Mouse (Mus musculus): ENCODE data around the gene Ern2. TPM values are rescaled to one million over a fixed set of nuclear protein-coding genes. Genes with fewer than 3 reads are reported as not detected.

The Ern2 gene
- polyA plus RNA-seq, 1 experiment from 2014 or later: not detected

- Histone ChIP-seq H3K27me3 (ENCODE audit: control insufficient read depth, insufficient read depth, low read length) (no peaks in the 10 kb centered on the region), H3K36me3 (ENCODE audit: control insufficient read depth, insufficient read depth, low read length) (no peaks in the 10 kb centered on the region), H3K4me1 (ENCODE audit: control insufficient read depth in 2 of 2, insufficient read depth in 2 of 2, low read length in 2 of 2) (no peaks in the 10 kb centered on the region), H3K9me3 (ENCODE audit: control insufficient read depth, low read length) (0 out of 2 replicates have a peak, but pooled peaks cover 4% of the 10 kb centered on the region), H3K9ac (ENCODE audit: low read length) (no peak overlapping the region), H3K4me3 (ENCODE audit: control insufficient read depth in 1 of 2, insufficient read depth in 1 of 2, low read depth in 1 of 2, low read length in 2 of 2) (no peak overlapping the region), H3K27ac (replicated peaks in 1 of 2; ENCODE audit: control insufficient read depth in 1 of 2, insufficient read depth in 1 of 2, low read depth in 2 of 2, low read length in 2 of 2) (no peak overlapping the region), H3K4me2 (ENCODE audit: low read length) (no peak overlapping the region)
- 61% methylated on average over 10 of the region's 10 CpGs for WGBS
- ATAC-seq (ENCODE audit: insufficient number of reproducible peaks, insufficient read depth, low FRiP score, low read depth): no peak
Observed at GRCm38 (mm10) chr7:122191097-122191496, 5.1 kb upstream of the Ern2 start.

- Histone ChIP-seq H3K4me3 (ENCODE audit: control insufficient read depth in 1 of 2, insufficient read depth in 1 of 2, low read depth in 1 of 2, low read length in 2 of 2) (no peak overlapping the region), H3K4me2 (ENCODE audit: low read length) (no peak overlapping the region), H3K27me3 (ENCODE audit: control insufficient read depth, insufficient read depth, low read length) (0 out of 2 replicates have a peak, but pooled peaks cover 3% of the 10 kb centered on the region), H3K9me3 (ENCODE audit: control insufficient read depth, low read length) (0 out of 2 replicates have a peak, but pooled peaks cover 4% of the 10 kb centered on the region), H3K36me3 (ENCODE audit: control insufficient read depth, insufficient read depth, low read length) (no peaks in the 10 kb centered on the region), H3K27ac (replicated peaks in 1 of 2; ENCODE audit: control insufficient read depth in 1 of 2, insufficient read depth in 1 of 2, low read depth in 2 of 2, low read length in 2 of 2) (no peak overlapping the region), H3K9ac (ENCODE audit: low read length) (no peak overlapping the region), H3K4me1 (ENCODE audit: control insufficient read depth in 2 of 2, insufficient read depth in 2 of 2, low read length in 2 of 2) (no peaks in the 10 kb centered on the region)
- WGBS: 37% methylated on average over 7 of the region's 7 CpGs
- no peak for ATAC-seq (ENCODE audit: insufficient number of reproducible peaks, insufficient read depth, low FRiP score, low read depth)
Observed at GRCm38 (mm10) chr7:122189484-122189883, 3.5 kb upstream of the Ern2 start.

- Histone ChIP-seq H3K36me3 (ENCODE audit: control insufficient read depth, insufficient read depth, low read length) (no peaks in the 10 kb centered on the region), H3K9me3 (ENCODE audit: control insufficient read depth, low read length) (no peaks in the 10 kb centered on the region), H3K27ac (replicated peaks in 1 of 2; ENCODE audit: control insufficient read depth in 1 of 2, insufficient read depth in 1 of 2, low read depth in 2 of 2, low read length in 2 of 2) (no peak overlapping the region), H3K4me2 (ENCODE audit: low read length) (no peak overlapping the region), H3K4me3 (ENCODE audit: control insufficient read depth in 1 of 2, insufficient read depth in 1 of 2, low read depth in 1 of 2, low read length in 2 of 2) (no peak overlapping the region), H3K9ac (ENCODE audit: low read length) (no peak overlapping the region), H3K4me1 (ENCODE audit: control insufficient read depth in 2 of 2, insufficient read depth in 2 of 2, low read length in 2 of 2) (no peaks in the 10 kb centered on the region), H3K27me3 (ENCODE audit: control insufficient read depth, insufficient read depth, low read length) (0 out of 2 replicates have a peak, but pooled peaks cover 3% of the 10 kb centered on the region)
- ATAC-seq (ENCODE audit: insufficient number of reproducible peaks, insufficient read depth, low FRiP score, low read depth): no peak
- WGBS: 53% methylated on average over 5 of the region's 5 CpGs
Observed at GRCm38 (mm10) chr7:122184569-122184968, 1.4 kb downstream of the Ern2 start.

GRCm38 (mm10) chr7:122180720-122181119 lies 5.3 kb downstream of the Ern2 start:
- WGBS: 81% methylated on average over 7 of the region's 7 CpGs
- ATAC-seq (ENCODE audit: insufficient number of reproducible peaks, insufficient read depth, low FRiP score, low read depth): no peak
- no peak overlapping the region for H3K4me3 ChIP-seq (ENCODE audit: control insufficient read depth in 1 of 2, insufficient read depth in 1 of 2, low read depth in 1 of 2, low read length in 2 of 2)

GRCm38 (mm10) chr7:122171613-122172012 lies 14.4 kb downstream of the Ern2 start:
- no peak for ATAC-seq (ENCODE audit: insufficient number of reproducible peaks, insufficient read depth, low FRiP score, low read depth)

More at GRCm38 (mm10) chr7:122180720-122181119, 5.3 kb downstream of the Ern2 start:
- H3K4me1 ChIP-seq (ENCODE audit: control insufficient read depth in 2 of 2, insufficient read depth in 2 of 2, low read length in 2 of 2): no peaks in the 10 kb centered on the region
- H3K4me2 ChIP-seq (ENCODE audit: low read length): no peak overlapping the region
- H3K27me3 ChIP-seq (ENCODE audit: control insufficient read depth, insufficient read depth, low read length): 0 out of 2 replicates have a peak, but pooled peaks cover 3% of the 10 kb centered on the region
- no peaks in the 10 kb centered on the region for H3K36me3 ChIP-seq (ENCODE audit: control insufficient read depth, insufficient read depth, low read length)
- H3K9me3 ChIP-seq (ENCODE audit: control insufficient read depth, low read length): no peaks in the 10 kb centered on the region
- H3K9ac ChIP-seq (ENCODE audit: low read length): no peak overlapping the region
- no peak overlapping the region for H3K27ac ChIP-seq (replicated peaks in 1 of 2; ENCODE audit: control insufficient read depth in 1 of 2, insufficient read depth in 1 of 2, low read depth in 2 of 2, low read length in 2 of 2)

GRCm38 (mm10) chr7:122170705-122171104 lies 15.3 kb downstream of the Ern2 start:
- Histone ChIP-seq H3K4me1 (ENCODE audit: control insufficient read depth in 2 of 2, insufficient read depth in 2 of 2, low read length in 2 of 2) (no peaks in the 10 kb centered on the region), H3K9me3 (ENCODE audit: control insufficient read depth, low read length) (no peaks in the 10 kb centered on the region), H3K36me3 (ENCODE audit: control insufficient read depth, insufficient read depth, low read length) (peaks cover 52% of the 10 kb centered on the region), H3K4me3 (ENCODE audit: control insufficient read depth in 1 of 2, insufficient read depth in 1 of 2, low read depth in 1 of 2, low read length in 2 of 2) (no peak overlapping the region), H3K27ac (replicated peaks in 1 of 2; ENCODE audit: control insufficient read depth in 1 of 2, insufficient read depth in 1 of 2, low read depth in 2 of 2, low read length in 2 of 2) (no peak overlapping the region; a peak in 1 of 4 replicates), H3K27me3 (ENCODE audit: control insufficient read depth, insufficient read depth, low read length) (no peaks in the 10 kb centered on the region), H3K9ac (ENCODE audit: low read length) (no peak overlapping the region), H3K4me2 (ENCODE audit: low read length) (no peak overlapping the region)
- 76% methylated on average over 6 of the region's 6 CpGs for WGBS
- no peak for ATAC-seq (ENCODE audit: insufficient number of reproducible peaks, insufficient read depth, low FRiP score, low read depth)

More at GRCm38 (mm10) chr7:122171613-122172012, 14.4 kb downstream of the Ern2 start:
- H3K4me1 ChIP-seq (ENCODE audit: control insufficient read depth in 2 of 2, insufficient read depth in 2 of 2, low read length in 2 of 2): no peaks in the 10 kb centered on the region
- no peak overlapping the region for H3K4me3 ChIP-seq (ENCODE audit: control insufficient read depth in 1 of 2, insufficient read depth in 1 of 2, low read depth in 1 of 2, low read length in 2 of 2)
- H3K4me2 ChIP-seq (ENCODE audit: low read length): no peak overlapping the region
- peaks cover 43% of the 10 kb centered on the region for H3K36me3 ChIP-seq (ENCODE audit: control insufficient read depth, insufficient read depth, low read length)
- no peaks in the 10 kb centered on the region for H3K27me3 ChIP-seq (ENCODE audit: control insufficient read depth, insufficient read depth, low read length)
- 74% methylated on average over 10 of the region's 10 CpGs for WGBS
- no peak overlapping the region for H3K9ac ChIP-seq (ENCODE audit: low read length)
- H3K27ac ChIP-seq (replicated peaks in 1 of 2; ENCODE audit: control insufficient read depth in 1 of 2, insufficient read depth in 1 of 2, low read depth in 2 of 2, low read length in 2 of 2): no peak overlapping the region
- H3K9me3 ChIP-seq (ENCODE audit: control insufficient read depth, low read length): no peaks in the 10 kb centered on the region

GRCm38 (mm10) chr7:122167203-122167602 lies 18.8 kb downstream of the Ern2 start:
- Histone ChIP-seq H3K4me1 (ENCODE audit: control insufficient read depth in 2 of 2, insufficient read depth in 2 of 2, low read length in 2 of 2) (no peaks in the 10 kb centered on the region), H3K9me3 (ENCODE audit: control insufficient read depth, low read length) (no peaks in the 10 kb centered on the region), H3K36me3 (ENCODE audit: control insufficient read depth, insufficient read depth, low read length) (peaks cover 83% of the 10 kb centered on the region), H3K27me3 (ENCODE audit: control insufficient read depth, insufficient read depth, low read length) (no peaks in the 10 kb centered on the region), H3K4me3 (ENCODE audit: control insufficient read depth in 1 of 2, insufficient read depth in 1 of 2, low read depth in 1 of 2, low read length in 2 of 2) (no peak overlapping the region), H3K4me2 (ENCODE audit: low read length) (no peak overlapping the region), H3K9ac (ENCODE audit: low read length) (no peak overlapping the region), H3K27ac (replicated peaks in 1 of 2; ENCODE audit: control insufficient read depth in 1 of 2, insufficient read depth in 1 of 2, low read depth in 2 of 2, low read length in 2 of 2) (no peak overlapping the region)
- 88% methylated on average over 7 of the region's 7 CpGs for WGBS
- ATAC-seq (ENCODE audit: insufficient number of reproducible peaks, insufficient read depth, low FRiP score, low read depth): no peak

- H3K36me3 ChIP-seq (ENCODE audit: control insufficient read depth, insufficient read depth, low read length): peaks cover 75% of the 10 kb centered on the region
- no peaks in the 10 kb centered on the region for H3K27me3 ChIP-seq (ENCODE audit: control insufficient read depth, insufficient read depth, low read length)
- no peak for ATAC-seq (ENCODE audit: insufficient number of reproducible peaks, insufficient read depth, low FRiP score, low read depth)
Observed at GRCm38 (mm10) chr7:122163766-122164165, 22.2 kb downstream of the Ern2 start.

More at GRCm38 (mm10) chr7:122163766-122164165, 22.2 kb downstream of the Ern2 start:
- no peaks in the 10 kb centered on the region for H3K9me3 ChIP-seq (ENCODE audit: control insufficient read depth, low read length)
- no peak overlapping the region for H3K27ac ChIP-seq (replicated peaks in 1 of 2; ENCODE audit: control insufficient read depth in 1 of 2, insufficient read depth in 1 of 2, low read depth in 2 of 2, low read length in 2 of 2)
- peaks cover 10 to 23% of the 10 kb centered on the region in 2 experiments for H3K4me1 ChIP-seq (ENCODE audit: control insufficient read depth in 2 of 2, insufficient read depth in 2 of 2, low read length in 2 of 2)
- H3K4me3 ChIP-seq (ENCODE audit: control insufficient read depth in 1 of 2, insufficient read depth in 1 of 2, low read depth in 1 of 2, low read length in 2 of 2): no peak overlapping the region
- H3K4me2 ChIP-seq (ENCODE audit: low read length): no peak overlapping the region
- WGBS: 95% methylated on average over 8 of the region's 8 CpGs
- H3K9ac ChIP-seq (ENCODE audit: low read length): no peak overlapping the region

Data from heart, embryonic 14.5 days (tissue).